Mouse (Mus musculus): Measurements from ENCODE around the gene Eif4g2.

- no peak for TF ChIP-seq ZNF384 (IDR thresholded peaks at IDR 0.05; ENCODE audit: low read depth, low read length)
- TF ChIP-seq CHD2 (IDR thresholded peaks at IDR 0.05; ENCODE audit: low read depth, low read length) = no peak
Observed at GRCm38 (mm10) chr7:111084443-111084842, 1.6 kb upstream of the Eif4g2 start.

All from ES-E14 (cell line).